ENCODE assay signal across 10 mouse cellular contexts in the genomic region with DNA sequence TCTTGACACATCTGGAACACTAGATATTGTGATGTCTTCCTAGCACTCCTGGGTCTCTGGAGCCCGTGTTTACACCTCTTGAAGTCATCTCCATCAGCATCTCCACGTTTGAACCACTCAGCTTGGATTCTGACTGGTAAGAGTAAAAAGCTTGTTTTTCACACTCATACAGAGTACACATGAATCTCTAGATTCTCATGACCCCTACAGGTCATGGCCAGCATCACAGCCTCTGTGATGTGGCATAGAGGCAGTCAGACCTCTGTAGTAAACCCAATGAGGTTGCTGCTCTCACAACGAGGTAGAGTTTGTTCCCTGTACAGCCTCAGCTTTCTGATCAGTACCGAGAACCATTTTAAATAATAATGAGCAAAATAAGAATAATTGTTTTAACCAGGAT.
DNase-seq lines count a peak whose midpoint lies in the region; ATAC-seq lines count a peak whose summit lies in the region.
"Had no signal": no experiment of that assay in that cellular context is flagged by ENCODE, and none has a peak within 500 bp of the region (broad histone marks: within the 10 kb centered on the region; RNA-seq: fewer than 3 reads in every experiment).

No protein-coding gene starts in this region.

- ATAC-seq in hindbrain, embryonic 14.5 days (ENCODE audit: low FRiP score) = no peak
- ATAC-seq in granulocyte monocyte progenitor cell, adult 5-6 weeks (replicated peaks; ENCODE audit: poor library complexity, severe bottlenecking) = no peak
- ATAC-seq: lung, postnatal 0 days had no signal

- no peaks in the 10 kb centered on the region for H3K36me3 ChIP-seq in hindbrain, embryonic 14.5 days (replicated peaks; ENCODE audit: control insufficient read depth, insufficient read depth)
- no peaks in the 10 kb centered on the region for H3K36me3 ChIP-seq in hindbrain, embryonic 10.5 days
- H3K36me3 ChIP-seq: neural tube, embryonic 12.5 days had no signal

- 50% methylated on average over 4 of the region's 4 CpGs for WGBS in hindbrain, embryonic 14.5 days
- 59% methylated on average over 4 of the region's 4 CpGs for WGBS in hindbrain, embryonic 10.5 days

- H3K9ac ChIP-seq in hindbrain, embryonic 14.5 days = no peak overlapping the region
- H3K9ac ChIP-seq: neural tube, embryonic 12.5 days had no signal

- H3K27ac ChIP-seq in hindbrain, embryonic 14.5 days = no peak overlapping the region
- no peak overlapping the region for H3K27ac ChIP-seq in hindbrain, embryonic 10.5 days
- H3K27ac ChIP-seq: neural tube, embryonic 12.5 days had no signal

- no peaks in the 10 kb centered on the region for H3K27me3 ChIP-seq in hindbrain, embryonic 14.5 days (ENCODE audit: control insufficient read depth, insufficient read depth, low read length)
- no peaks in the 10 kb centered on the region for H3K27me3 ChIP-seq in hindbrain, embryonic 10.5 days (ENCODE audit: insufficient read depth, poor library complexity, severe bottlenecking)
- H3K27me3 ChIP-seq: neural tube, embryonic 12.5 days had no signal

- no peaks in the 10 kb centered on the region for H3K9me3 ChIP-seq in hindbrain, embryonic 14.5 days (ENCODE audit: control insufficient read depth, low read length)
- H3K9me3 ChIP-seq in hindbrain, embryonic 10.5 days = no peaks in the 10 kb centered on the region
- H3K9me3 ChIP-seq: neural tube, embryonic 12.5 days had no signal

- peak; percentile 57 for DNase-seq in hindbrain, embryonic 14.5 days (ENCODE audit: low spot score)
- DNase-seq in hindbrain, embryonic 10.5 days (ENCODE audit: low spot score) = no peak
- peak; percentile 1 for DNase-seq in lung, postnatal 36 days
- no peak for DNase-seq in lung, postnatal 25 days (ENCODE audit: low spot score)
- peak; percentile 1 for DNase-seq in WW6 (ENCODE audit: low read depth, low spot score)
- peak; percentile 52 to 59 for DNase-seq in kidney, postnatal 4 days
- DNase-seq: heart, postnatal 4 days had no signal

- no peaks in the 10 kb centered on the region for H3K4me1 ChIP-seq in hindbrain, embryonic 14.5 days (replicated peaks; ENCODE audit: control insufficient read depth, insufficient read depth, low read length)
- peaks cover 5% of the 10 kb centered on the region; the same call in 1 of the 2 replicates for H3K4me1 ChIP-seq in hindbrain, embryonic 10.5 days (replicated peaks)

- no peak overlapping the region for H3K4me3 ChIP-seq in hindbrain, embryonic 14.5 days (replicated peaks; ENCODE audit: low read length)
- H3K4me3 ChIP-seq in hindbrain, embryonic 10.5 days = no peak overlapping the region
- H3K4me3 ChIP-seq: neural tube, embryonic 12.5 days had no signal

- no peak overlapping the region for H3K4me2 ChIP-seq in hindbrain, embryonic 14.5 days (replicated peaks)
- H3K4me2 ChIP-seq: neural tube, embryonic 12.5 days had no signal

Comparison
In these comparisons a context has a peak if more than half of its experiments do, and no peak if none do; other contexts are left out.
1. DNase-seq: peak in hindbrain, embryonic 14.5 days (single experiment), lung, postnatal 36 days (single experiment), WW6 (single experiment) and kidney, postnatal 4 days (2 of 2); none in hindbrain, embryonic 10.5 days (single experiment) and lung, postnatal 25 days (single experiment).